Mouse (Mus musculus): ENCODE results near the gene Opcml.

Gene Opcml

DNA sequence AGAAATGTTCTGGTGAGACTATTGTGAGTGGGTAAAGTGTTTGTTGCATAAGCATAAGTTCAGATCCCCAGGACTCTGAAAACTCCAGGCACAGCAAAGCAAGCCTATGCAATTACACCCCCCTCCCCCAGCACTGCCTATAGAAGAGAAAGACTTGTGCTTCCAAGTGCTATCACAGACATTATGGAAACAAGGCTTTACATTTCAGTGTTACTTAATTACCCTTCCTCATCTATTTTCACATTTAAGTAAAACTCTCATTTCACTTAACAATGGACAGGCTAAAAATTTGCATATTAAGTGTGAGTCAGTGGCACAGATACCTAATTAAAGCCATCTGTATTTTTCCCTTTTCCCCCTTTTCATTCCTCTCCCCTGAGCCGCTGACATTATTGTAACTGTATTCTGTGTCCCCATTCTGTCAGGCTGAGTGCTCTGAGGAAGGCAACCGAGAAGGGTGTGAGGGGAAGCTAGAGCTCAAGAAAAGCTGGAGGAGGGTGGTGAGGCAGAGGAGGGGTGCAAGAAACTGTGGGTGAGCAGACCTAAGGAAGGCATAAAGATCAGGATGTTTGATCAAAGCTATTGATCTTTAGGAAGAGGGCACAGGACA lies 1055.5 kb downstream of the Opcml start:
- WGBS = 20% methylated on average over 2 of the region's 2 CpGs

DNA sequence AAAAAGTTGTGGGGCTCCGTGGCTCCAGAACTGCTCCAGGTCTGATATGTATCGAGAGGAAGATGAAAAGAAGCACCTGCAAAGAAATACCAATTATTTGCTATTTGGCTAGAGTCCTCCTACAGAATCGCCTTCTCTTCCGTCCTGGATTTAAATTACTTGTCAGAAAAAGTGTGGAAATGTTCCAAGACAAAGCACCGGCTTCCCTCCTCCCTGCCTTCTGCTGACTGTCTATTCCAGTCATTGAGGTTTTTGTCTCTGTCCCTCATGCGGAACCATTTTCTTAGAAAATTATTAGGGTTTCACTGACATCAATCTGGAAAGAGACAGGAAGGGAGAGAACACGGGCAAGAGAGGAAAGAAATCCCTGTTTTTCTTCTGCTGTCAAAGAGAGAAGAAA lies 1065.3 kb downstream of the Opcml start:
- WGBS = 43% methylated on average over 7 of the region's 7 CpGs

GRCm38 (mm10) chr9:28861983-28862382 lies 1071.4 kb downstream of the Opcml start:
- 39% methylated on average over 4 of the region's 4 CpGs for WGBS

DNA sequence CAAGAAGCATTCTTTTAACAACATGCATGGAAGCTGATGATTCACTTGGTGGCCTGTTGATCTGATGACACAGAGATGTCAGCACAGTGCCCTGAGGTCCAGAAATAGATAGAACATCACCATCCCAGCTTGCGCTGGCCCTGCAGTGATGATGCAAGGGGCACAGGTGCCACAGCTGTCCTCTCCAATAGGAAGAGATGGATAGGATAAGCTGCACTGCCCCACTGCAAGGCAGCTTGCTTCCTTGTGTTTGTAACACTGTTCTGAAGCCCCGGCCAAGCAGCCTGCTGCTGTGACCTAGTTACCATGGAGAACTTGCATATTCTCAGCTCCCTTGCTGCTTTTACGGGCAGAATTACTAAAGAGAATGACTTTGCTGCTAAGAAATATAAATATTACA lies 1076.7 kb downstream of the Opcml start:
- WGBS = 37% methylated on average over 3 of the region's 3 CpGs

DNA sequence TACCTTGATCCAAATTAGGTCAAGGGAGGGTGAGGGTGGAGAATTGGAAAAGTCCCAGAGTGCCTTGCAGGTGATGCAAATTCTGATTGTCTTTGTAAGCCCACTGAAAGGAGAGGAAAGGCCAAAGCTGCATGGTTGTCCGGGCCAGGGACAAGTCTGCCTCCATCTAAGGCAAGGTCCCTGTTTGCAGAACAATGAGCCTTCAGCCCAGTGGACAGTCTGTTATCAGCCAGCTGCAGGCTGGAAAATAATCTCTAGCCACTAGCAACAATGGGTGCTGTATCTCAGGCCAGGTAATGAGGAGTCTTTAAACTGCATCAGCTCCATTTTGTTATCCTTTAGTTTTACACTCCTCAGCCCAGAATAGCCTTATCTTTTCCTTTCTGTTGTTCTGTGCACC lies 1079.9 kb downstream of the Opcml start:
- 70% methylated on average over 1 of the region's 1 CpGs for WGBS

DNA sequence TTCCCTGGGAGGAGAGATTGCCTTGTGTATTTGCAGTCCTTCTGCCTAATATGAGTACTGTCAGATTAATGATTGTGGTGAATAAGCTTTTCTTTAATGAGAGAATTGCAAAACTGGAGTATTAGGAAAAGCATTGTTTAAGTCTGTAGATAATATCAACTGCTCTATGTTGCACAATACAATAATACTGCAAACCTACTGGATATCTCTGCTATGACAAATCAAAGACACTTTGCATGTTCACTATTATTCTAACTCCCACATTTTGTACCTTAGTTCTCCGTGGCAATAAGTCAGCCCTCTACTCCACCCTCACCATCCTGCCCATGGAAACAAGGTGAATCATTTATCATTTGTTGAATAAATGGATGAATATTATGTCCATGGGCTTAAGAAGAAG lies 1092.0 kb downstream of the Opcml start:
- WGBS = 79% methylated on average over 1 of the region's 1 CpGs

DNA sequence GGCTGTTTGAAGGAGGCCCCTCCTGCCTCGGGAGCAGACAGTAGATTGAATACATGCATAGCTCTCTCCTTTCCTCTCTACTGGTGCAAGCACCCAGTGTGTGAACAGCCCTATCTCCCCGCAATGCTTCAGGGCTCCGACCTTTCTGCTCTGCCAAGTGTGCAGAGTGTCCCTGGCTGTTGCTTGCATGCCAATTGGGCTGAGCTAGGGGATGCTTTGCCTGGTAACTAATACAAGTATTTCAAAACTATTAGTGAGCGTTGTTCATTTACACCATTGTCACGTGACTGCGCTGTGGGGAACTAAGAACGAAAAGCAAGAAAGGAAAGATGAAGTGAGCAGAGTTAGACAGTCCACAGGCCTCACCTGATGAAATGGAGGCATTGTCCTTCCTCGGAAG lies 1101.0 kb downstream of the Opcml start:
- WGBS = 82% methylated on average over 8 of the region's 8 CpGs

- WGBS = 96% methylated on average over 1 of the region's 1 CpGs
These were observed 1112.7 kb downstream of the Opcml start for GRCm38 (mm10) chr9:28903291-28903690.

DNA sequence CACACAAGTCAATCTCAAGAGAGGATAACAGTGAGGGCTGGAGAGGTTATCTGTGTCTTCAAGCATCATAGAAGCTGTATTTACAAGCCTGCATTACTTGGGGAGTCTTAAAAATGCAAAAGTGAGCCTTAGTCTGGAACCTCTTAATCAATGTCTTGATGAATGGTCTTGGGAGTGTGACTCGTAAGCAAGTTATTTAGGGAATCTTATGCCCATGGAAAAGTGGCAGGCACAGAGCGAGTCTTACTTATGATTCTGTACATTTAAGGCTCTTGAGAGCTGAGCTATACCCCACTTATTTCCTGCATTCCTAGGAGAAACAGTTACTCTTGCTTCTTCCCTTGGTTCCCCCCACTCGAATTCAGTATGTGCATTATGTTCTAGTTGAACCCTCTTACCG lies 1119.2 kb downstream of the Opcml start:
- WGBS = 83% methylated on average over 4 of the region's 4 CpGs

DNA sequence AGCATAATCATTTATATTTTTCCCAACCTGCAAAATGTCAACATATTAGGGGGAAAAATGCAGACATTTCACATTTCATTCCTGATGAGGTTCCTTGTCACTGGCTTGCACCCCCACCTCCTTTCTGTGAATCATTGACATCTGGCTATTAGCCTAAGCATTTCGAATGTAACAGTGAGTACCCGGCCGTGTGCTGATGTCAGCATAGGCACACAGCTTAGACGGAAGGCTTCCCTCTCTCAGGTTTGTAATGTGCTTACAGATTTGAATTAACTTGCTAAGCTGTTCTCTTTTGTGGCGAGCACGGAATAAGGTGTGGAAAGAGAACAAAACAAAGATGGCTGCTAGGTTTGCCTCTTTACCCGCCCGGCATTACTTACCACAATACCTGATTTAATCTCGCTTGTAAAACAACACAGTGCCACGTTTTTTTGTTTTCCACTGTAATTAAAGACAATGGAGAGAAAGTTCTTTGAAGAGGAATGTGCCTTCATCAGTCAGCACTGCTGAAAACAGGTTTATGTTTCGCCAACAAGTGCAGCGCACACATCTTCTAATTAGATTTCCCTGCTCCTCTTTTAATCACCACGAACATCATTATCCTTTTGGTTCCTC lies 1121.1 kb downstream of the Opcml start:
- 65% methylated on average over 13 of the region's 13 CpGs for WGBS

GRCm38 (mm10) chr9:28932069-28932468 lies 1141.5 kb downstream of the Opcml start:
- WGBS = 49% methylated on average over 2 of the region's 2 CpGs

- 78% methylated on average over 6 of the region's 6 CpGs for WGBS
These were observed 1146.6 kb downstream of the Opcml start for GRCm38 (mm10) chr9:28937163-28937562.

DNA sequence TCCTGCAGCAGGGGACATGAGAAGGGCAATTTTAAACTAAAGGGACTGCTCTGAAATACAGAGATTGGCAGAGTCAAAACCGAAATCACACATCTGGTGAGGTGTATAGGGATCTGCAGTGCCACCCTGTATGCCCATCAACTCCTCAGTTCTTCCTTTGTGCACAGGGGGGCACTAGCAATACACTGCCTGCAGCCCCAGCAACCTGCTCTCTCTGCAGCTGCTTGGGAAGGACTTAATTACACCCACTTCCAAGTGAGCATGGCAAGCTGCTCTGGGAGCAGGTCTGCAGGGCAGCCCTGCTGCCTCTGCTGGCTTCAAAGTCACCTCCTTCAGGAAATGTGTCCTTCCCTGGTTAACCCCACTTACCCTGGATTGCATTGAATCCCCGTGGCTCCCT lies 1147.4 kb downstream of the Opcml start:
- 69% methylated on average over 2 of the region's 2 CpGs for WGBS

DNA sequence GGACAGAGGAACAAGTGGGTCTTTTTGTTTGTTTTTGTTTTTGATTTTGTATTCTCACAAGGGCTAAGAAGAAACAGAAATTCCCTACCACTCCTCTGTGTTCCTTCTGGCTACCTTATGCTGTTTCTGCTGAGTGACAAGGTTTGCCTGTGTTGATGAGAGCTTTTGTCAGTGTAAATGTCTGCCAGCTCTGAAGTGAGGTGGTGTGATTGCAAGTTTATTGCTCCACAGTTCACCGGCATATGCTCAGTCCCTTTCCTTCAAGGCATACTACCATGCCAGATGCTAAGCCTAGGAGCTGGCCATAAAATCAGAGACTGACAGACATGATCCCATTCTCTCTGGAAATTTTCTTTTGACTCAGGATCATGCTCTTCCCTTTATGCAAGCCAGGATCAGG lies 1178.9 kb downstream of the Opcml start:
- 83% methylated on average over 1 of the region's 1 CpGs for WGBS

Data from cerebral cortex, adult 2 months (tissue).